Comparison of ENCODE assay signal across 9 mouse cellular contexts in genomic region chr11:80614418-80614817, GRCm38 (mm10).
DNase-seq lines count a peak whose midpoint lies in the region; ATAC-seq and TF ChIP-seq lines count a peak whose summit lies in the region.
"Had no signal": no experiment of that assay in that cellular context is flagged by ENCODE, and none has a peak within 500 bp of the region (broad histone marks: within the 10 kb centered on the region; RNA-seq: fewer than 3 reads in every experiment).

No protein-coding gene starts in this region.

- no peak overlapping the region for H3K4me2 ChIP-seq in lung, embryonic 14.5 days

- TF ChIP-seq CTCF in gastrocnemius, adult 2 months (IDR thresholded peaks at IDR 0.05): peak; percentile 68
- peak; percentile 55 for TF ChIP-seq CTCF in lung, embryonic 14.5 days (IDR thresholded peaks at IDR 0.05; ENCODE audit: low read depth)

- H3K9ac ChIP-seq in lung, embryonic 14.5 days: no peak overlapping the region

- no peak for ATAC-seq in lung, embryonic 14.5 days (ENCODE audit: insufficient read depth)

- DNase-seq in gastrocnemius, adult 2 months: peak; percentile 29
- DNase-seq in gastrocnemius, postnatal 4 days (ENCODE audit: low spot score in 2 of 2): no peak
- DNase-seq in CD4-positive helper T cell, adult 2 months (ENCODE audit: low read depth, low spot score): peak; percentile 61
- DNase-seq in c-Kit-positive CD71-positive TER-119-positive erythroid progenitor cells, embryonic 14.5 days (ENCODE audit: low spot score): peak; percentile 9
- peak; percentile 43 to 77 for DNase-seq in frontal cortex, postnatal 36 days (ENCODE audit: low spot score in 2 of 2)
- peak; percentile 65 for DNase-seq in lung, embryonic 14.5 days
- DNase-seq in right cerebral cortex, postnatal 25 days: peak; percentile 38
- no peak for DNase-seq in ovary, adult 18-20 months (ENCODE audit: low spot score)

- no peaks in the 10 kb centered on the region for H3K9me3 ChIP-seq in lung, embryonic 14.5 days (ENCODE audit: low read depth, low read length)
- H3K9me3 ChIP-seq: megakaryocyte, embryonic 14.5 days had no signal

- H3K4me3 ChIP-seq in gastrocnemius, adult 2 months: peak overlapping the region; percentile 55
- no peak overlapping the region for H3K4me3 ChIP-seq in lung, embryonic 14.5 days (ENCODE audit: low read depth, low read length)
- H3K4me3 ChIP-seq: megakaryocyte, embryonic 14.5 days had no signal

- H3K36me3 ChIP-seq in lung, embryonic 14.5 days (ENCODE audit: insufficient read depth): no peaks in the 10 kb centered on the region

- intact Hi-C loops in gastrocnemius, adult 2 months (cut with DNase I): no loop called here

- no peaks in the 10 kb centered on the region for H3K27me3 ChIP-seq in lung, embryonic 14.5 days (ENCODE audit: insufficient read depth, low read length)

- H3K27ac ChIP-seq in gastrocnemius, adult 2 months: no peak overlapping the region
- H3K27ac ChIP-seq in lung, embryonic 14.5 days (ENCODE audit: low read depth): no peak overlapping the region

- no peaks in the 10 kb centered on the region for H3K4me1 ChIP-seq in lung, embryonic 14.5 days (ENCODE audit: insufficient read depth)
- H3K4me1 ChIP-seq: megakaryocyte, embryonic 14.5 days had no signal

- 46% methylated on average over 5 of the region's 5 CpGs for WGBS in lung, embryonic 14.5 days

Comparison
In these comparisons a context has a peak if more than half of its experiments do, and no peak if none do; other contexts are left out.
1. DNase-seq: peak in gastrocnemius, adult 2 months (single experiment), CD4-positive helper T cell, adult 2 months (single experiment), c-Kit-positive CD71-positive TER-119-positive erythroid progenitor cells, embryonic 14.5 days (single experiment), frontal cortex, postnatal 36 days (2 of 2), lung, embryonic 14.5 days (single experiment) and right cerebral cortex, postnatal 25 days (single experiment); none in gastrocnemius, postnatal 4 days (0 of 2) and ovary, adult 18-20 months (single experiment).